Mouse (Mus musculus): ENCODE data around the gene Prr5l. TPM values are rescaled to one million over a fixed set of nuclear protein-coding genes. Genes with fewer than 3 reads are reported as not detected.

The Prr5l gene
- total and polyA plus RNA-seq, 3 experiments: 0.05 TPM; not detected in 2

GRCm38 (mm10) chr2:101729472-101729871 is 153.4 kb downstream of the Prr5l start:
- no peak overlapping the region for H3K4me3 ChIP-seq (ENCODE audit: low read depth, low read length)
- H3K4me1 ChIP-seq (ENCODE audit: insufficient read depth, low read depth, low read length): 0 out of 2 replicates have a peak, but pooled peaks cover 3% of the 10 kb centered on the region
- H3K9me3 ChIP-seq (replicated peaks): no peaks in the 10 kb centered on the region
- DNase-seq (ENCODE audit: low spot score): no peak
- TF ChIP-seq GATA1 (IDR thresholded peaks at IDR 0.05; ENCODE audit: borderline replicate concordance, low read length): no peak
- no peak for TF ChIP-seq GATA2 (IDR thresholded peaks at IDR 0.05; ENCODE audit: borderline replicate concordance, low read depth, low read length)
- TF ChIP-seq TAL1 (conservative IDR thresholded peaks at IDR 0.05; ENCODE audit: low read depth, low read length): no peak
- no peak for TF ChIP-seq POLR2AphosphoS5 (IDR thresholded peaks at IDR 0.05; ENCODE audit: insufficient replicate concordance, low read depth, low read length)
- no peaks in the 10 kb centered on the region for H3K36me3 ChIP-seq (replicated peaks)
- no peak for ATAC-seq (ENCODE audit: extremely low read depth, insufficient number of reproducible peaks, low FRiP score, poor library complexity, severe bottlenecking)
- no peaks in the 10 kb centered on the region; the same call in 1 of the 2 replicates for H3K27me3 ChIP-seq (ENCODE audit: insufficient read depth, low read length)

GRCm38 (mm10) chr2:101727787-101728186 is 155.0 kb downstream of the Prr5l start:
- ATAC-seq (ENCODE audit: extremely low read depth, insufficient number of reproducible peaks, low FRiP score, poor library complexity, severe bottlenecking) (no peak), DNase-seq (ENCODE audit: low spot score) (no peak)
- Histone ChIP-seq H3K36me3 (replicated peaks) (no peaks in the 10 kb centered on the region), H3K4me1 (ENCODE audit: insufficient read depth, low read depth, low read length) (0 out of 2 replicates have a peak, but pooled peaks cover 2% of the 10 kb centered on the region), H3K4me3 (ENCODE audit: low read depth, low read length) (no peak overlapping the region), H3K27me3 (ENCODE audit: insufficient read depth, low read length) (peaks cover 2% of the 10 kb centered on the region; the same call in 1 of the 2 replicates), H3K9me3 (replicated peaks) (no peaks in the 10 kb centered on the region)
- TF ChIP-seq POLR2AphosphoS5 (IDR thresholded peaks at IDR 0.05; ENCODE audit: insufficient replicate concordance, low read depth, low read length): no peak
- TF ChIP-seq GATA1 (IDR thresholded peaks at IDR 0.05; ENCODE audit: borderline replicate concordance, low read length): no peak

DNA sequence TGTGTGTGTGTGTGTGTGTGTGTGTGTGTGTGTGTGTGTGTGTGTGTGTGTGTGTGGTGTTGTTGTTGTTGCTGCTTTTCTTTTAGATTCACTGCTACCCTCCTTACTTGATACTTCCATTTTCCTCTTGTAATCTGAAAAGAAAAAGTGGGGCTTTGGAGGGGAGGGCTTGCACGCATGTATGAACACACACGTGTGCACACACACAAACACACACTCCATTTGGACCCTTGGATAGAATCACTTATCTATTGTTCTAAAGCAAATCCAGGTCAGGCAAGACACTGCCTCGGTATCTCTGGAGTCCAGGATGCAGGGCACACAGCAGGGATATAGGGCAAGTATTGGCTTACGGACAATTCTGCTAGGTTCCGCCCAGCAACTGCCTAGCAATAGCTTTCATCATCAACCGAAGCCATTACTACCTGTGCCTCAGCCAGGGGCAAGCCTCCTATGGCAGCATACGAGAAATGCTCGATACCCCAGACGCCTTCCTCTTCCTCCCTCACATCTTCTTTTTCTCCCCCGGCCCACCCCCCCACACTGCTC is 159.4 kb downstream of the Prr5l start:
- DNase-seq (ENCODE audit: low spot score) (no peak), ATAC-seq (ENCODE audit: extremely low read depth, insufficient number of reproducible peaks, low FRiP score, poor library complexity, severe bottlenecking) (no peak)
- TF ChIP-seq GATA2 (IDR thresholded peaks at IDR 0.05; ENCODE audit: borderline replicate concordance, low read depth, low read length): no peak
- no peak for TF ChIP-seq TAL1 (conservative IDR thresholded peaks at IDR 0.05; ENCODE audit: low read depth, low read length)
- TF ChIP-seq POLR2AphosphoS5 (IDR thresholded peaks at IDR 0.05; ENCODE audit: insufficient replicate concordance, low read depth, low read length): no peak
- no peak for TF ChIP-seq GATA1 (IDR thresholded peaks at IDR 0.05; ENCODE audit: borderline replicate concordance, low read length)
- TF ChIP-seq CTCF (IDR thresholded peaks at IDR 0.05; ENCODE audit: low read depth, low read length): no peak

DNA sequence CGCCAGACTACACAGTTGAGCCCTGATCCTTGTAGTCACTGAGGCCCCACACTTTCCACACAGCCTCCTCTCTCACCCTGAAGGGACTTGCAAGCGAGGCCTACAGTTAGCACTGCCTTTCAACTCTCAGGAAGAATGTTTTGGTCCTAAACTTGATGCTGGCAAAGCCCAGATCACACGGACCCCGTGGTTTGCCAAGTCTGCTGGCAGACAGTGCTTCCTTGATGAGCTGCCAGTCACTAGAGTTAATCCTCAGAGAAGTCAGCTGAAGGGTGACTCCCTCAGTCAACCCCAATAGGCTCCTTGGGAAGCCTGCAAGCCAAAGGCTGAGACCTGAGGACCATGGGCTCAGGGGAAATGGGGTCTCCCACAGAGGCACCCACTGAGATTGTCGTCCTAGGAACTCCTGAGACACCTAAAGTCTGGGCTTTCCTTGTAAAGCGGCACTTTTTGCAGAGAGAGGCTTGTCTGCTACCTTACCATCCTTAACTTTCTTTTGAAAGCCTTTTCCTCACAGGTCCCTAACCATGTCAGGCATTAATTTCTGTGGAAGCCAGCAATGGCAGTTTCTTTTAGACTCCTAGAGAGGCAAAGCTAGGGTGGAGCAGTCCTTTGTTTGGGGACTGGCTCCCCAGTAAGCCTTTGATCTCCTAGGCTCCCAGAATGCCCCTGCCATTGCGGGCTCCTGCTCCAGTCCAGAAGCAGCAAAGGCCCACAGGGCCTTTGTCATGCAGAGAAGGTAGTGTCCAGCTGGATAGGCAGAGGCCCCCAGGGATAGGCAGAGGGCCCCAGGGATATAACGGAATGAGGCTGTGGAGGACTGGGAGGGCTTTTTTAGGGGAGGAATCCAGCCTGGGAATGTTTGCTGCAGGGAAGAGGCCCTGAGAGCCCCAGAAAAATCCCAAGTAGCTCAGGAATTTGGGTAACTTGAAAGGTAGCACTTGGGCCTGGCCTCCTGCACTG is 160.2 kb downstream of the Prr5l start:
- H3K27me3 ChIP-seq (ENCODE audit: insufficient read depth, low read length): peaks cover 2% of the 10 kb centered on the region; the same call in 1 of the 2 replicates
- no peaks in the 10 kb centered on the region for H3K4me1 ChIP-seq (ENCODE audit: insufficient read depth, low read depth, low read length)
- ATAC-seq (ENCODE audit: extremely low read depth, insufficient number of reproducible peaks, low FRiP score, poor library complexity, severe bottlenecking) (no peak), DNase-seq (ENCODE audit: low spot score) (no peak)
- H3K9me3 ChIP-seq (replicated peaks): no peaks in the 10 kb centered on the region
- TF ChIP-seq TAL1 (conservative IDR thresholded peaks at IDR 0.05; ENCODE audit: low read depth, low read length) (no peak), POLR2AphosphoS5 (IDR thresholded peaks at IDR 0.05; ENCODE audit: insufficient replicate concordance, low read depth, low read length) (no peak), GATA1 (IDR thresholded peaks at IDR 0.05; ENCODE audit: borderline replicate concordance, low read length) (no peak), CTCF (IDR thresholded peaks at IDR 0.05; ENCODE audit: low read depth, low read length) (no peak), GATA2 (IDR thresholded peaks at IDR 0.05; ENCODE audit: borderline replicate concordance, low read depth, low read length) (no peak)
- no peaks in the 10 kb centered on the region for H3K36me3 ChIP-seq (replicated peaks)
- no peak overlapping the region for H3K4me3 ChIP-seq (ENCODE audit: low read depth, low read length)

More for the DNA sequence above, 159.4 kb downstream of the Prr5l start:
- no peak overlapping the region for H3K4me3 ChIP-seq (ENCODE audit: low read depth, low read length)
- no peaks in the 10 kb centered on the region for H3K9me3 ChIP-seq (replicated peaks)
- H3K27me3 ChIP-seq (ENCODE audit: insufficient read depth, low read length): peaks cover 2% of the 10 kb centered on the region; the same call in 1 of the 2 replicates
- no peaks in the 10 kb centered on the region for H3K4me1 ChIP-seq (ENCODE audit: insufficient read depth, low read depth, low read length)
- H3K36me3 ChIP-seq (replicated peaks): no peaks in the 10 kb centered on the region

DNA sequence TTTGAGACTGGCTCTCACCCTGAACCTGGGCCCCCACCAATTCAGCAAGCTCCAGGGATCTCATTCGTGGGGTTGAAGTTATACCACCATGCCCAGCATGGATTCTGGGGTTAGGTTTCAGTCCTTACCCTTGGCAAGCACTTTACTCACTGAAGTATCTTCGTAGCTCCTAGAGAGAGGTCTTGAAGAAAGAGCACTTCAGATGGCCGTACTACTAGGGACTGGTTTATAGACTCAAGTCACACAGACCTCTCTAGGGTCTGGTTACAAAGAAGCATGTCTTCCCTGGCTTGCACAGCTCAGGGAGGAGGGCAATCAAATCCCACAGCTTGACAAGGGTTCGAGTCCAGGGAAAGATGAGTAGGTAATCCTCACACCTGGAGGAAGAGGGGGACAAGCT is 161.0 kb downstream of the Prr5l start:
- H3K9me3 ChIP-seq (replicated peaks): no peaks in the 10 kb centered on the region
- no peaks in the 10 kb centered on the region for H3K4me1 ChIP-seq (ENCODE audit: insufficient read depth, low read depth, low read length)
- TF ChIP-seq GATA1 (IDR thresholded peaks at IDR 0.05; ENCODE audit: borderline replicate concordance, low read length) (no peak), POLR2AphosphoS5 (IDR thresholded peaks at IDR 0.05; ENCODE audit: insufficient replicate concordance, low read depth, low read length) (no peak), TAL1 (conservative IDR thresholded peaks at IDR 0.05; ENCODE audit: low read depth, low read length) (no peak), GATA2 (IDR thresholded peaks at IDR 0.05; ENCODE audit: borderline replicate concordance, low read depth, low read length) (no peak), CTCF (IDR thresholded peaks at IDR 0.05; ENCODE audit: low read depth, low read length) (no peak)
- no peaks in the 10 kb centered on the region for H3K36me3 ChIP-seq (replicated peaks)
- DNase-seq (ENCODE audit: low spot score) (no peak), ATAC-seq (ENCODE audit: extremely low read depth, insufficient number of reproducible peaks, low FRiP score, poor library complexity, severe bottlenecking) (no peak)
- no peak overlapping the region for H3K4me3 ChIP-seq (ENCODE audit: low read depth, low read length)
- H3K27me3 ChIP-seq (ENCODE audit: insufficient read depth, low read length): peaks cover 2% of the 10 kb centered on the region

GRCm38 (mm10) chr2:101717162-101717561 is 165.7 kb downstream of the Prr5l start:
- DNase-seq (ENCODE audit: low spot score) (no peak), ATAC-seq (ENCODE audit: extremely low read depth, insufficient number of reproducible peaks, low FRiP score, poor library complexity, severe bottlenecking) (no peak)
- H3K4me3 ChIP-seq (ENCODE audit: low read depth, low read length): no peak overlapping the region
- H3K4me1 ChIP-seq (ENCODE audit: insufficient read depth, low read depth, low read length): no peaks in the 10 kb centered on the region
- no peaks in the 10 kb centered on the region for H3K9me3 ChIP-seq (replicated peaks)
- no peaks in the 10 kb centered on the region for H3K36me3 ChIP-seq (replicated peaks)
- no peak for TF ChIP-seq CTCF (IDR thresholded peaks at IDR 0.05; ENCODE audit: low read depth, low read length)
- H3K27me3 ChIP-seq (ENCODE audit: insufficient read depth, low read length): no peaks in the 10 kb centered on the region; the same call in 1 of the 2 replicates
